Mouse (Mus musculus) MEL (cell line): ENCODE data around the gene Gm26620. TPM values are rescaled to one million over a fixed set of nuclear protein-coding genes. Genes with fewer than 3 reads are reported as not detected.

Source experiments
- DNase-seq: peaks from one replicate; pipeline ENCODE4 v3.0.0; 2011; ENCODE audit warnings: low read depth, low spot score
- H3K27ac ChIP-seq: 2 replicates; pipeline ENCODE4 v1.5.1; 2012; ENCODE audit warnings: low read depth, mild to moderate bottlenecking, control low read depth, low read length, moderate library complexity; ENCODE audit not compliant: control insufficient read depth
- H3K27me3 ChIP-seq, 2 experiments: fragments of 150-350 bp in 1 of 2; sonication (generic) in 1 of 2; 2 replicates each; pipeline ENCODE4 v1.6.1; 2012; ENCODE audit warnings: low read length in 2 of 2, mild to moderate bottlenecking in 2 of 2, improper control_type of control experiment in 1 of 2, moderate library complexity in 1 of 2; ENCODE audit not compliant: insufficient read depth in 2 of 2, control insufficient read depth in 1 of 2
- H3K36me3 ChIP-seq, 2 experiments: 2 replicates each; pipeline ENCODE4 v1.6.1; 2012 to 2014; ENCODE audit warnings: low read length in 2 of 2, improper control_type of control experiment in 1 of 2, inconsistent platforms in 1 of 2, mild to moderate bottlenecking in 1 of 2; ENCODE audit not compliant: insufficient read depth in 2 of 2, control insufficient read depth in 1 of 2
- H3K4me1 ChIP-seq, 2 experiments: fragments of 150-350 bp in 1 of 2; sonication (generic) in 1 of 2; 2 replicates each; pipeline ENCODE4 v1.6.1; 2012; ENCODE audit warnings: low read length in 2 of 2, improper control_type of control experiment in 1 of 2, mild to moderate bottlenecking in 1 of 2; ENCODE audit not compliant: insufficient read depth in 2 of 2, control insufficient read depth in 1 of 2
- H3K4me3 ChIP-seq, 2 experiments: fragments of 150-350 bp in 1 of 2; sonication (generic) in 1 of 2; 2 replicates each; pipeline ENCODE4 v1.5.1; 2012; ENCODE audit warnings: low read depth in 2 of 2, low read length in 2 of 2, mild to moderate bottlenecking in 2 of 2, moderate library complexity in 2 of 2, control low read depth in 1 of 2, improper control_type of control experiment in 1 of 2; ENCODE audit not compliant: control insufficient read depth in 1 of 2, insufficient read depth in 1 of 2
- H3K79me2 ChIP-seq: 2 replicates; pipeline ENCODE4 v1.6.1; 2012; ENCODE audit warnings: mild to moderate bottlenecking, low read length, moderate library complexity; ENCODE audit not compliant: control insufficient read depth, poor library complexity, insufficient read depth
- H3K9ac ChIP-seq: 2 replicates; pipeline ENCODE4 v1.6.1; 2012; ENCODE audit warnings: low read depth, mild to moderate bottlenecking, control low read depth, low read length, moderate library complexity; ENCODE audit not compliant: control insufficient read depth, poor library complexity, severe bottlenecking
- H3K9me3 ChIP-seq: fragments of 150-350 bp; sonication (generic); replicated peaks from 2 replicates; pipeline ENCODE4 v1.6.1; 2012; ENCODE audit warnings: mild to moderate bottlenecking, low read length, improper control_type of control experiment, moderate library complexity; ENCODE audit not compliant: insufficient read depth
- BHLHE40 ChIP-seq: IDR thresholded peaks from 2 replicates; pipeline ENCODE4 v1.6.1; 2012; ENCODE audit warnings: low read depth, mild to moderate bottlenecking, inconsistent platforms, low read length, improper control_type of control experiment, borderline replicate concordance
- CHD1 ChIP-seq: IDR thresholded peaks from 2 replicates; pipeline ENCODE4 v1.6.1; 2012; ENCODE audit warnings: low read depth, mild to moderate bottlenecking, inconsistent platforms, low read length, improper control_type of control experiment
- CTCF ChIP-seq, 3 experiments: IDR thresholded peaks in 2 of 3; conservative IDR thresholded peaks in 1 of 3; 2 replicates each; pipeline ENCODE4 v1.5.1; 2011 to 2012; ENCODE audit warnings: low read length in 3 of 3, low read depth in 2 of 3, mild to moderate bottlenecking in 2 of 3, improper control_type of control experiment in 1 of 3, inconsistent platforms in 1 of 3, mixed read lengths in 1 of 3, moderate library complexity in 1 of 3; ENCODE audit not compliant: control insufficient read depth in 1 of 3, insufficient read depth in 1 of 3, poor library complexity in 1 of 3, severe bottlenecking in 1 of 3
- ELF1 ChIP-seq: IDR thresholded peaks from 2 replicates; pipeline ENCODE4 v1.6.1; 2014; ENCODE audit warnings: low read depth, mild to moderate bottlenecking, inconsistent platforms, low read length, improper control_type of control experiment, moderate library complexity
- EP300 ChIP-seq, 2 experiments: IDR thresholded peaks; 2 replicates each; pipeline ENCODE4 v1.6.1; 2011; ENCODE audit warnings: improper control_type of control experiment in 2 of 2, low read length in 2 of 2, low read depth in 1 of 2, mild to moderate bottlenecking in 1 of 2
- ETS1 ChIP-seq: IDR thresholded peaks from 2 replicates; pipeline ENCODE4 v1.6.1; 2012; ENCODE audit warnings: low read depth, mild to moderate bottlenecking, inconsistent platforms, low read length, improper control_type of control experiment, moderate library complexity
- GABPA ChIP-seq: IDR thresholded peaks from 2 replicates; pipeline ENCODE4 v1.6.1; 2012; ENCODE audit warnings: low read depth, mild to moderate bottlenecking, inconsistent platforms, low read length, improper control_type of control experiment, moderate library complexity
- GATA1 ChIP-seq: IDR thresholded peaks from 2 replicates; pipeline ENCODE4 v1.6.1; 2011; ENCODE audit warnings: low read depth, low read length, improper control_type of control experiment
- JUND ChIP-seq: IDR thresholded peaks from 2 replicates; pipeline ENCODE4 v1.6.1; 2011; ENCODE audit warnings: low read depth, mild to moderate bottlenecking, improper control_type of control experiment, low read length
- KAT2A ChIP-seq: conservative IDR thresholded peaks from 2 replicates; pipeline ENCODE4 v1.6.1; 2012; ENCODE audit warnings: low read depth, low read length, improper control_type of control experiment, inconsistent platforms
- MAFK ChIP-seq: IDR thresholded peaks from 2 replicates; pipeline ENCODE4 v1.6.1; 2011; ENCODE audit warnings: low read depth, mild to moderate bottlenecking, low read length, improper control_type of control experiment, borderline replicate concordance
- MAX ChIP-seq: IDR thresholded peaks from 2 replicates; pipeline ENCODE4 v1.6.1; 2011; ENCODE audit warnings: low read length, improper control_type of control experiment
- MEF2A ChIP-seq: IDR thresholded peaks from 2 replicates; pipeline ENCODE4 v1.6.1; 2014; ENCODE audit warnings: low read depth, mild to moderate bottlenecking, inconsistent platforms, low read length, improper control_type of control experiment; ENCODE audit not compliant: poor library complexity, insufficient replicate concordance, severe bottlenecking; ENCODE audit errors: extremely low read depth
- MXI1 ChIP-seq: IDR thresholded peaks from 2 replicates; pipeline ENCODE4 v1.6.1; 2011; ENCODE audit warnings: mild to moderate bottlenecking, low read depth, low read length, improper control_type of control experiment
- MYB ChIP-seq: IDR thresholded peaks from 2 replicates; pipeline ENCODE4 v1.6.1; 2011; ENCODE audit warnings: mild to moderate bottlenecking, low read depth, low read length, improper control_type of control experiment
- MYC ChIP-seq: IDR thresholded peaks from 2 replicates; pipeline ENCODE4 v1.6.1; 2011; ENCODE audit warnings: low read depth, mild to moderate bottlenecking, low read length, improper control_type of control experiment, moderate library complexity
- NELFE ChIP-seq: IDR thresholded peaks from 2 replicates; pipeline ENCODE4 v1.6.1; 2011; ENCODE audit warnings: low read depth, low read length, improper control_type of control experiment
- POLR2A ChIP-seq, 2 experiments: IDR thresholded peaks; 2 replicates each; pipeline ENCODE4 v1.6.1; 2011 to 2012; ENCODE audit warnings: low read length in 2 of 2, mild to moderate bottlenecking in 2 of 2, control low read depth in 1 of 2, improper control_type of control experiment in 1 of 2, low read depth in 1 of 2, moderate library complexity in 1 of 2; ENCODE audit not compliant: control insufficient read depth in 1 of 2, insufficient read depth in 1 of 2, poor library complexity in 1 of 2
- POLR2AphosphoS2 ChIP-seq: IDR thresholded peaks from 2 replicates; pipeline ENCODE4 v1.6.1; 2011; ENCODE audit warnings: low read length, improper control_type of control experiment
- POLR2AphosphoS5 ChIP-seq: IDR thresholded peaks from 2 replicates; pipeline ENCODE4 v1.6.1; 2012; ENCODE audit warnings: low read depth, borderline replicate concordance, mild to moderate bottlenecking, inconsistent platforms, low read length, moderate library complexity, mixed read lengths
- RAD21 ChIP-seq: IDR thresholded peaks from 2 replicates; pipeline ENCODE4 v1.6.1; 2011; ENCODE audit warnings: mild to moderate bottlenecking, low read depth, low read length, improper control_type of control experiment
- RCOR1 ChIP-seq: IDR thresholded peaks from 2 replicates; pipeline ENCODE4 v1.6.1; 2012; ENCODE audit warnings: low read depth, mild to moderate bottlenecking, inconsistent platforms, low read length, improper control_type of control experiment
- SIN3A ChIP-seq: IDR thresholded peaks from 2 replicates; pipeline ENCODE4 v1.6.1; 2012; ENCODE audit warnings: low read length, improper control_type of control experiment, inconsistent platforms
- SMC3 ChIP-seq: IDR thresholded peaks from 2 replicates; pipeline ENCODE4 v1.6.1; 2011; ENCODE audit warnings: low read depth, low read length, improper control_type of control experiment
- TBP ChIP-seq: IDR thresholded peaks from 2 replicates; pipeline ENCODE4 v1.8.0; 2011; ENCODE audit warnings: low read depth, low read length, improper control_type of control experiment
- TCF12 ChIP-seq: IDR thresholded peaks from 2 replicates; pipeline ENCODE4 v1.6.1; 2014; ENCODE audit warnings: low read depth, mild to moderate bottlenecking, inconsistent platforms, low read length, improper control_type of control experiment, moderate library complexity
- USF1 ChIP-seq: IDR thresholded peaks from 2 replicates; pipeline ENCODE4 v1.6.1; 2014; ENCODE audit warnings: low read depth, mild to moderate bottlenecking, inconsistent platforms, low read length, improper control_type of control experiment, moderate library complexity
- USF2 ChIP-seq, 2 experiments: IDR thresholded peaks; 2 replicates each; pipeline ENCODE4 v1.6.1; 2011 to 2012; ENCODE audit warnings: improper control_type of control experiment in 2 of 2, low read length in 2 of 2, borderline replicate concordance in 1 of 2, inconsistent platforms in 1 of 2, low read depth in 1 of 2, mild to moderate bottlenecking in 1 of 2; ENCODE audit not compliant: insufficient read depth in 1 of 2
- ZC3H11A ChIP-seq: IDR thresholded peaks from 2 replicates; pipeline ENCODE4 v1.6.1; 2012; ENCODE audit warnings: low read depth, mild to moderate bottlenecking, inconsistent platforms, low read length, improper control_type of control experiment
- ZKSCAN1 ChIP-seq: IDR thresholded peaks from 2 replicates; pipeline ENCODE4 v1.6.1; 2012; ENCODE audit warnings: low read depth, mild to moderate bottlenecking, inconsistent platforms, low read length, improper control_type of control experiment, moderate library complexity
- ZMIZ1 ChIP-seq: IDR thresholded peaks from 2 replicates; pipeline ENCODE4 v1.6.1; 2012; ENCODE audit warnings: low read depth, mild to moderate bottlenecking, inconsistent platforms, low read length, improper control_type of control experiment, moderate library complexity
- polyA plus RNA-seq, 2 experiments: library from polyadenylated mRNA; stranded (reverse) in 1 of 2; unstranded in 1 of 2; fragments of >175 nt in 1 of 2; fragments of >200 nt in 1 of 2; gene quantifications; 2 replicates each; pipeline versions ENCODE4 v1.2.1 to v1.2.4; 2012; ENCODE audit warnings: low replicate concordance in 2 of 2, low read depth in 1 of 2; ENCODE audit not compliant: insufficient read length in 2 of 2, insufficient read depth in 1 of 2, missing spikeins in 1 of 2
- total RNA-seq: library from RNA; depleted of rRNA; stranded (reverse); fragments of 300-350 nt; gene quantifications from 2 replicates; pipeline ENCODE4 v1.2.3, GENCODE M21; 2012

Gm26620 gene
- total and polyA plus RNA-seq, 3 experiments: 1.0 to 5.5 TPM; not detected in 1

GRCm38 (mm10) chr1:170867691-170868105 is 17.2 kb upstream of the Gm26620 start, which contains the start of gene Atf6 (continued):
- TF ChIP-seq ZKSCAN1 (no peak), MAX (peak; percentile 89), NELFE (peak; percentile 77), ELF1 (peak; percentile 77), CTCF (IDR thresholded peaks at IDR 0.05 in 2 of 3, conservative IDR thresholded peaks at IDR 0.05 in 1 of 3; ENCODE audit: control insufficient read depth in 1 of 3, insufficient read depth in 1 of 3, low read depth in 2 of 3, low read length in 3 of 3, poor library complexity in 1 of 3, severe bottlenecking in 1 of 3) (no peak), MYB (no peak), MYC (peak; percentile 94), JUND (peak; percentile 64; the same call in 1 of the 2 replicates), USF2 (IDR thresholded peaks at IDR 0.05; ENCODE audit: borderline replicate concordance in 1 of 2, insufficient read depth in 1 of 2, low read depth in 1 of 2, low read length in 2 of 2) (no peak), RAD21 (no peak), KAT2A (peak; percentile 71), POLR2A (IDR thresholded peaks at IDR 0.05; ENCODE audit: control insufficient read depth in 1 of 2, insufficient read depth in 1 of 2, low read depth in 1 of 2, low read length in 2 of 2, poor library complexity in 1 of 2) (peak in 1 of 2 experiments; percentile 87; a peak in 2 of 4 replicates), EP300 (IDR thresholded peaks at IDR 0.05; ENCODE audit: low read depth in 1 of 2, low read length in 2 of 2) (peak; percentile 55 to 58; a peak in 3 of 4 replicates), SMC3 (no peak), USF1 (0 out of 2 replicates have a peak, but pooled peaks have one; percentile 10), ZMIZ1 (no peak), POLR2AphosphoS2 (peak; percentile 80; the same call in 1 of the 2 replicates), POLR2AphosphoS5 (no peak), GATA1 (peak; percentile 86), RCOR1 (peak; percentile 58)

GRCm38 (mm10) chr1:170868107-170868904 is 16.6 kb upstream of the Gm26620 start:
- Histone ChIP-seq H3K27ac (peak overlapping the region; percentile 83), H3K9ac (peak overlapping the region; percentile 94), H3K27me3 (no peaks in the 10 kb centered on the region), H3K79me2 (peaks cover 28% of the 10 kb centered on the region), H3K36me3 (peaks cover 0 to 29% of the 10 kb centered on the region in 2 experiments; a peak in 2 of 4 replicates), H3K4me3 (peak overlapping the region; percentile 63 to 87), H3K9me3 (no peaks in the 10 kb centered on the region), H3K4me1 (peaks cover 0 to 14% of the 10 kb centered on the region in 2 experiments; a peak in 2 of 4 replicates)
- peak; percentile 91 for DNase-seq
- peak; percentile 61; the same call in 1 of the 2 replicates for TF ChIP-seq TCF12
- no peak for TF ChIP-seq RAD21
- TF ChIP-seq SMC3: no peak
- TF ChIP-seq SIN3A: peak; percentile 100
- TF ChIP-seq NELFE: peak; percentile 37
- TF ChIP-seq MYB: no peak
- peak; percentile 38; the same call in 1 of the 2 replicates for TF ChIP-seq ZC3H11A
- TF ChIP-seq MYC: peak; percentile 97
- TF ChIP-seq POLR2AphosphoS2: no peak
- peak; percentile 62; the same call in 1 of the 2 replicates for TF ChIP-seq BHLHE40
- TF ChIP-seq MAFK: 0 out of 2 replicates have a peak, but pooled peaks have one; percentile 5
- TF ChIP-seq MAX: peak; percentile 95
- TF ChIP-seq MXI1: peak; percentile 98
- TF ChIP-seq USF1: no peak; the same call in 1 of the 2 replicates
- no peak for TF ChIP-seq GABPA
- TF ChIP-seq CHD1: peak; percentile 93; the same call in 1 of the 2 replicates
- peak; percentile 68 for TF ChIP-seq TBP
- TF ChIP-seq EP300 (IDR thresholded peaks at IDR 0.05; ENCODE audit: low read depth in 1 of 2, low read length in 2 of 2): peak in 1 of 2 experiments; percentile 48; a peak in 2 of 4 replicates
- peak; percentile 81 for TF ChIP-seq ETS1
- TF ChIP-seq MEF2A: no peak
- TF ChIP-seq ELF1: peak; percentile 54
